Mouse (Mus musculus): ENCODE measurements around the gene Cdc6.

DNA sequence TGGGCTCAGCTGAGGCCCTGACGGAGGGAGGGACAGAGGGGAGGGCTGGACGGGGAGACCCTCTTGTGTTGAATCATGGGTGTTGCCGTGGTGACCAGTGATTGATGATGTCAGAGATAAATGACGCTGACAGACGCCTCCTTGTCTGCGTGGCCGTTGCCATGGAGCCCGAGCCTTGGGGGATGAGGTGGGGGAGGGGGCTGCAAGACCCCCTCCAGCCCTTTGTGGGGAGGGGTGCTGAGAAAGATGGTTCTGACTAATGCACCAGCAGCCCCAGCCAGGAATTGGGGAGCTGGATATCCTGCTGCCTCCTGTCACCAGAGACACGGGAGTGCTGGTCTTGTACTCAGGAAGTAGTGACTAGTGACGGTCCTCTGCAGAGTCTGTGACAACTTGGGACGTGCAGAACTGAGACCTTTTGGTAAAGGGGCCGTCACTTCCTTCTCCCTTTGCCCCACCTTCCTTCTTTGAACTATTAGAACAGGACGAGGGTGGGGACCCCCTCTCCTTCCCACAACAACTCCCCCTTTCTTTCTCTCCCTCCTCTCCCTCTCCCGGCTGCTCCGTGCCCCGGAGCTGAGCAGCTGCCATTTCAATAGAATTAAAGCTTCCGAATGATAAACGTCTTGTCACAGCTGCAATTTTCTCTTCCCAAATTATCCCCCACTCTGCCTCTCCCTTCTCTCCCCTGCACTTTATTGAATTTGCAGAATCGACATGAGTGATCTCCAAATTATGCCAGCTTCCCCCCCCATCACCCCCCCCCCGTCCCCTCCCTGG is 61.3 kb downstream of the Cdc6 start:
- no peak for TF ChIP-seq TAL1 (IDR thresholded peaks at IDR 0.05; ENCODE audit: low read length)
- no peak for TF ChIP-seq GATA1 (IDR thresholded peaks at IDR 0.05; ENCODE audit: low read length)

All from erythroblast, embryonic 14.5 days (primary cell).